Mouse (Mus musculus): ENCODE data around the gene Podn.
A peak's percentile ranks its signal among the peaks of the same experiment; 100 is the strongest.
"Not testable (repeated sequence)": the region's sequence is repeated elsewhere in the genome, so short reads cannot be mapped to it uniquely, and the experiment has no call there.

Gene Podn

GRCm38 (mm10) chr4:108079191-108079590 lies 17.1 kb downstream of the Podn start:
- not testable (repeated sequence) for DNase-seq (ENCODE audit: low spot score in 2 of 2)

DNA sequence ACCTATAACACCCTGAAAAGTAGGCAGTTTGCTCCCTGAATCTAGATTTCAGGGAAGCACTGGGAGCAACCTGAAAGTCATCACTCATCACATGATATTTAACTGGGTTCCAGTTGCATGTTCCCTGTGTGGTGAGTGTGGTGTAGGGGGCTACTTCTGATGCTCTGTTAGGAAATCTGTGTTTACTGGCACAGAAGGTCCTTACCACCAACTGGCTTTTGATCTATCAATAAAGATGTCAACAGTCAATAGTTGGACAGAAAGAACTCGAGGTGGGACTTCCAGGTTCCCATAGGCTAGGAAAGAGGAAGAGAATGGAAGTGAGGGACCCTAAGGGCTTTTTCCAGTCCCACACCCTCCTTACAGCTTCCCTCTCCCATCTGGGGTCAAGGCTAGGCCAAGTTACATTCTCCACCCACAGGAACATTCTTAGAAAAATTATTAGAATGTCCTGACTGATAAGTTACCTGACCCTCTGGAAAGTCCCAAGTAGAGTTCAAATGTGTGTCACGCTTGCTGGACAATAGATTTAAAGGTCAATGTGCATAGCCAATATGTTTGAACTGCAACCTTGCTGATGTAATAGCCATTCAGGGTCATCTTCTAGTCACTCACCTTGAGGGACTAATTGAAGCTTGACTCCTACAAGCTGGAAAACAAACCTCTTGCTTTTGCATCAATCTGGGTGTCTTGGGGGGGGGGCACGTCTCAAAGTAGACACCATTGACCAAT lies 18.9 kb downstream of the Podn start:
- DNase-seq (ENCODE audit: low spot score in 2 of 2), result no peak

DNA sequence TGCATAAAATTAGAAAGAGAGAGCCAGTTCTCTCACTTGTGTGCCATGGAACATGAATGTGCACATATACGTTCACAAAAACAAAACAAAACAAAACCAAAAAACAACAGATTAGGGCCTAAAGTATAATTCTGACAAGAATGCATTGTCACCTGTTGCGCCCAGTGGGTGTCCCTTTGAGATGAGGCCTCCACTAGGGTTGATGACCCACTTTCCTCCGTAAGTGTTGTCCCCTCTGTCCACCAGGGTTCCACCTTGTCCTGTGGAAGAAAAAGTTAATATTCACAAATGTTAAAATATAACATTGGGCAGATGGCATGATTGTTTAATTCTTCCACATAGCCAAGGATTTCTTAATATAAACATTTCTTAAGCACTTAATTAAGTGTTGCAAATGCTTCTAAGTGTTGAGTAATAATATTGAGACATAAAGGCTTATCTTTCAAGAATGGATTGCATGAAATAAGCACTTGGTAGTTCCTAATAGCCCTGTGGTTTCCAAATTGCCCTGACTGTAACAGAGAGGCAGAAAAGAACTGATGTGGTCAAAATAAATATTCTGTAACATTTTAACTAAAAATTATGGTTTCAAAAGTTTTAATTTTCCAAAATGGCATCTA lies 21.9 kb downstream of the Podn start:
- DNase-seq (ENCODE audit: low spot score in 2 of 2), result no peak

DNA sequence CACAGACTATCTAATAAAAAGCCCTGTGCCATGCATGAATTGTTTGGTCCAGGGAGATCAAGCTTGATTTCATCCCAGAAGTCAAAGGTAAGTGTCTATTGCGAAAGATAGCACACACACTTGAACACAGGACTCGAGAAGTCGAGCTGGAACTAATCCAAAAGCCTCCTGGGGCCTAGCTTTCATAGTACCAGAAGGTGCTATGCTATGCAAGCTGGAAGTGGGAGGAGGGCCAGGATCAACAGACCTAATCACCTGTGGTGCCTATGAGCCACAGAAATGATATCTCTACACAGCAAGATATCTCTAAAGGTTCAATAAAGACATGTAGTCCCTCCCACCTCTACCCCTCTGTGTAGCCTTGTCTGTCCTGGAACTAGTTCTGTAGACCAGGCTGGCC lies 24.2 kb downstream of the Podn start:
- DNase-seq (ENCODE audit: low spot score in 2 of 2), result no peak

DNA sequence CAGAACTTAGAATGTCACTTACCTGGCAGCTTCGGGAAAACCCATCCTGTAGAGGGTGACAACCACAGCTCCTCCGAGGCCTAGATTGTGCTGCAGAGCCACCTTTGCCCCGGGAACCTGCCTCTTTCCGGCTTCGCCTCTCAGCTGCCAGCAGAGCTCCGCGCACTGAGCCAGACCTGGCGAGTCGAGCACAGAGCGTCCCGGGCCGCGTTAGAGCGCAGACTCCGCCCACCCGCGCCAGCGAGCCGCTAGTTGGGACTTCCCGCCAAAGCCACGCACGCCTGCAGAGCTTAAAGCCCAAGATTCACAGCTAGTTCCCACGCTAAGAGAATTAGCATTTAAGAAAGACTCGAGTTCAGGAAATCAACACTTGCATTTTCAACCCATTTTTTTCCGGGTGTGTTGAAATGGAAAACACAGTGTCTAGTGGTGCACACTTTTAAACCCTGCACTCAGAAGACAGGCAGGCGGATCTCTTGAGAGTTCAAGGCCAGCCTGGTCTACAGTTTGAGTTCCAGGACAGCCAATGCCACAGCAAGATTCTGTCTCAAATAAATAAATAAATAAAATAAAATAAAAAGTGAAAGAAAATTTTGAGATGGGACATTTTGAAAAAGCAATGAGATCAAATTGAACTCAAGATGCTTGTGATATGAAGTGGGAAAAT lies 24.9 kb downstream of the Podn start:
- DNase-seq (ENCODE audit: low spot score in 2 of 2), result peak; percentile 95 to 97

- no peak for DNase-seq (ENCODE audit: low spot score in 2 of 2)
Observed at GRCm38 (mm10) chr4:108070723-108071122, 25.5 kb downstream of the Podn start.

- DNase-seq (ENCODE audit: low spot score in 2 of 2), result no peak
Observed at GRCm38 (mm10) chr4:108070286-108070685, 26.0 kb downstream of the Podn start.

DNA sequence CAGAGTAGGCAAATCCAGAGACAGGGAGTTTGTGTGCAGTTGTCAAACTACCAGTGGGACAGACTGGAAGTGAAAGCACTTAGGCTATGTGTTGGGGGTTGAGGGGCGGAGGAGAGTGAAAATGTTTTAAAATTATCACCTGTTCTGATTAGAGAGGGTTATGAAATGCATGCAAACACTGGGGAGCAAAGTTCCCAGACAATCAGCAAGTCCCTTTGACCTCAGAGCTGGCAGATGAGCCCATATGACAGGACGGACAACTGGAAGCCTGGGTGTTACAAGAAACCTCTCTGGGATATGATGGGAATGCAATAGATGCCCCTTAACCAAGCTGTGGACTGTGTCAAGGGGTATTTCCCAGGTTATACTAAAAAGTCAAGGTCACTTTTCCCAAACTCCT lies 28.2 kb downstream of the Podn start:
- no peak for DNase-seq (ENCODE audit: low spot score in 2 of 2)

- DNase-seq (ENCODE audit: low spot score in 2 of 2), result no peak
Observed at GRCm38 (mm10) chr4:108067261-108067660, 29.0 kb downstream of the Podn start.

DNA sequence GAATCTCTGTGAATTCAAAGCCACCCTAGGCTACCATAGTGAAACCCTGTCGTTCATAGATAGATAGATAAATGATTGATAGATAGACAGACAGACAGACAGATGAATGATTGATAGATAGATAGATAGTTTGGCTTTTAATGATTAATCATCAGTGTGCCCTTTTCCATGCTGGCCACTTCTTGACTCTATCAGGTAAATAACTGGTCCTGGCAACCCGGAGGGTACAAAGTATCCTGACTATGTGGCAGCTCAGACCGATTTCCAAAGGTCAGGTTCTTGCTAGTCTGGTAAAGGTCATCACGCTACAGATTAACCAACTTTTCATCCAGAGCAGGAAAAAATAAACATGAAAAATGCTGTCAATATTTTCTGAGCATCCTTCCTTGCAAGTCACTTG lies 29.7 kb downstream of the Podn start:
- no peak for DNase-seq (ENCODE audit: low spot score in 2 of 2)

DNA sequence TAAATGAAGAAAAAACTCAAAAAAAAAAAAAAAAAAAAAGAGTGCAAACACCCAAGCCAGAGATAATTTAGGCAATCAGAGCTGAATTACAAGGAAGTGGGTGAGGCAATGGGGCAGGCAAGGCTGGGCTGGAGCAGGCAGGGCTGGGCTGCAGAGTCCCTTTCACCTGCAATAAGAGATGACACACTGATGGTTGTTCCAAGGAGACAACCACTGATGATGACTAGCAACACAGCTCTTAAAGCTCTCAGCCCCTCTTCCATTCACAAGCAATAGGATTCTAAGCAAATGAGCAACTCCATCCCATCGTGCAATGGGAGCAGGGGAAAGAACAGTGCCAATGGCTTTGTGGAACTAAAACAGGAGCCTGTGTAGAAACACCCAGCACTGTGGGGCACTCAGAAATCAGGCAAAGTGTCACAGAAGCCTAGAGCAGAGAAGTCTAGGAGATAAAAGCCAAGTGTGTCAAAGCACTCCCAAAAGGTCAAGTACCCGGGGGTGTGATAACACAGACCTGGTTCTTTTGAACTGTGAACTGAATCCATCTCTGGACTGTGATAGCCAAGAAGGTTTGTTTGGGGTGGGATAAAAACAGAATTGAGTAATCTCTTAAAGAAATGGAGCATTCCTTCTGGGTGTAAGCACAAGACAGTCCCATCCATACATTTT lies 30.9 kb downstream of the Podn start:
- DNase-seq (ENCODE audit: low spot score in 2 of 2), result no peak

DNA sequence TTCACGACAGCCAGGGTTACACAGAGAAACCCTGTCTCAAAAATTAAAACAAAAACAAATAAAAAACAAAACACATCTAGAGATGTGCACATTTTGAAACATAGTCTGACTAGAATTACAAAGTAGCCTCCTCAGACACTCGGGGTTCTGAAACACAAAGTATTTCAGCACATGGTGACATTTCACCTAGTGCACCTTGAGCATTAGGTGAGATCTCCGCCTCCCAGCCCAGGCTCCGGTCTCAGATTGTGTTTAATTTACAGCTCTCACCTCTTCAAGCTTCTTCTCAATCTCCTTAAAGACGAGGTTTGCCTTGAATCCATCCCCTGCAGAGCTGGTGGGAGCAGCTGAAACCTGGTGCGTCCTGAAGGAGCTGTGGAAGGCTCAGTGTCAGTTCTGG lies 32.6 kb downstream of the Podn start:
- no peak for DNase-seq (ENCODE audit: low spot score in 2 of 2)

GRCm38 (mm10) chr4:108062524-108062923 lies 33.7 kb downstream of the Podn start:
- no peak for DNase-seq (ENCODE audit: low spot score in 2 of 2)

- DNase-seq (ENCODE audit: low spot score in 2 of 2), result no peak
Observed at GRCm38 (mm10) chr4:108060774-108061173, 35.5 kb downstream of the Podn start.

DNA sequence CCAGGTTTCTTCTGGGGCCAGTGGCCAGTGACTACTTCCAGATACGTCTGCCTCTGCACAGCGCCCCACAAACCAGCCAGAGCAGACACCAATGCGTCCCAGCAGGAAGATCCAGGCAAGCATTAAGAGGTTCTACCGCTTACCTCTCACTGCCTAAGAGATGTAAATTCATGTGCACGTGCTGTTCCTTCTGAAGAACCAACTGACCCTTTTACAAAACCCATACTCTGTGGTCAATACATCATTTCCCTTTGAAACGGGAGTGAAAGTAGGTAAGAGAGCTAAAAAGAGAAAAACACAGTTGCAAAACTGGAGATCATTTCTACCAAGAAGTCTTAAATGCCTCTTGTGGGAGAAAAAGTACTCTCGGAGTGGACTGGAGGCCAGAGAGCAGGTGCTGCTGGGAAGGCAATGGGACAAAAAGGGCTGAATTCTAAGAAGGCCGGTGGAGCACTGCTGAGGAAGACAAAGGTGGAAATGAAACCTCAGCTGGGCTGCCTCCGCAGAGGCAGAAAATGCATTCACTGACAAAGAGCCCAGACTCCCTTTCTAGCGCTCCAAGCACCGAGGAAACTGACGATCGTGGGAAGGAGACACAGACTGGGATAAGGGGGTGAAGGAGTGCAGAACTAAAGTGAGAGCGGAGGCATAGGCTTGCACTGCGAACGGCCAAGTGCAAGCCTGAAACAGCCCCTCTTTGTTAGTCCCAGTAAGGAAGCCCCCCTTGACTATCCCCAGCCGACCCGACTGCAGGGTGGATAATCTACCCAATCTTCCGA lies 36.5 kb downstream of the Podn start:
- DNase-seq (ENCODE audit: low spot score in 2 of 2), result no peak

DNA sequence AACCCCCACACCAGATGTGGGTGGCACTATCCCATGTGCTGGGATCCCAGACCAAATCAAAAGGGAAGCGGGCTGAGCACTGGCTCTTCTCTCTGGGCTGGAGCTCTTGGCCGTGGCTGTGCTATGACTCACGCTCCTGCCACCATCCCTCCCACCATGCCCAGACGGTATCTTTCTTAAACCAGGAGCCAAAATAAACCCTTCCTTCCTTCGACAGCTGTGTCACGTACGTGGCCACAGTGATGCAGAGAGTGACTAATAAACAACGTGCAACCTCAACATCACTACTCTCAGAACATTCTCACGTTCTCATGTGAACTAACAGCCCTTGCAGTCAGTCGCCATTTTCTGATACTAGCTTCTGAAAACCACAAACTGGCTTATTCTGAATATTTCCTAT lies 38.1 kb downstream of the Podn start:
- DNase-seq (ENCODE audit: low spot score in 2 of 2), result no peak

- no peak for DNase-seq (ENCODE audit: low spot score in 2 of 2)
Observed at GRCm38 (mm10) chr4:108057247-108057646, 39.0 kb downstream of the Podn start.

DNA sequence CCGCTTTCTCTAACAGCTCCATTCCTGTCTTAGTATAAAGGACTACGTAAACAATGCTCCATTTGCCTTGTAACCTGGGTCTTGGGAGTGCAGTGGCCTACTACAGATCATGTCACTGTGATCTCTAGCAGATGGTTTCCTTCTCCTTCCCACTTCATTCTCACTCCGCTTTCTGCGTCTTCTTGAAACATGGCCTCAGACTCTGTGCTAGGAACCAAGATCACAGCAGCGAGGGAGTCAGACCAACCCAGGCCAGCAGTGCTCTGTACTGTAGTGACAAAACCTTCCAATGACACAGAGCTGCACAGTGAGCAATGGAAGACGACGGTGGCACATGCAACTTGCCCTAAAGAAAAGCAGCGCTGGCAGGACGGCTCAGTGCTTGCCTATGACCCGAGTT lies 40.4 kb downstream of the Podn start:
- no peak for DNase-seq (ENCODE audit: low spot score in 2 of 2)

DNA sequence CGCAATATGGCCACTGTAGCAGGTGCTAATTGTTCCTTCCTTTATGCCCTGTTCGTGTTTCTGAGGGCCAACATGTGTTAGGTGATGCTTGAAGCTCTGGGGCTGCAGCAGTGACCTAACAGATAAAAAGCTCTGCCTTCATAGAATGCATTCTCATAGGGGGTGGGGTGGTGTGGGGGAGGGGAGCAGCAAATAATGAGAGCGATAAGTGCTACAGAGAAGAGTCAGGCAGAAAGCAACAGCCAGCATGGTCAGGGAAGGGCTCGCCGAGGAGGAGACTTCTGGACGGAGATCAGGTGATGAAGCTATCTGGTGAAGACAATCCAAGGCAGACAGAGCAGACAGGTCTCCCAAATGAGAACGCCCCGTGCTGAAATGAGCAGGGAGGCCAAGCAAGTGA lies 43.6 kb downstream of the Podn start:
- DNase-seq (ENCODE audit: low spot score in 2 of 2), result no peak

GRCm38 (mm10) chr4:108051687-108052274 lies 44.5 kb downstream of the Podn start:
- no peak for DNase-seq (ENCODE audit: low spot score in 2 of 2)

DNA sequence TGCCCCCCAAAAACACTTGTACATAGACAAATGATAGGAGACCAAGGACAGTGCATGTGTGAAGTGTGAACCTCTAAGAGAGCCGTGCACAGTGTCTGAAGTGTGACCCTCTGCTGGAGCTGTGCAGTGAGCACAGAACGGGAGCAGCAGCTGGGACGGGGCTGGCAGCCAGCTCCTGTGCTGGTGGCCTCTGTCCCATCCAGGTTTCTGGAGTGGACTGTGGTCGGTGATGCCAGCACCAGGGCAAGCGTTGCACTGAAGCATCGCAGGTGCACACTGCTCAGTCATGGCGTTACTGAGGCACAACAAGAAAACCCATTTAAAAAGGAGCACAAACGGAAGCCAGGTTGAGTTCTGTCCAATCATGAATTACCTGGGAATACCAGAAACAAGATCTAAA lies 50.1 kb downstream of the Podn start:
- no peak for DNase-seq (ENCODE audit: low spot score in 2 of 2)
